Mouse (Mus musculus) C2C12 (cell line): ENCODE measurements around the gene Pdlim1.

ENCODE experiments used
- CEBPB ChIP-seq: IDR thresholded peaks from one replicate; pipeline ENCODE4 v1.6.1; 2011; ENCODE audit warnings: low read depth, mild to moderate bottlenecking, control low read depth, moderate library complexity
- CTCF ChIP-seq: IDR thresholded peaks from one replicate; pipeline ENCODE4 v1.5.1; 2011; ENCODE audit not compliant: control insufficient read depth, insufficient read depth, insufficient read length
- MAX ChIP-seq: IDR thresholded peaks from one replicate; pipeline ENCODE4 v1.6.1; 2011; ENCODE audit warnings: mild to moderate bottlenecking, control low read depth
- MYOD1 ChIP-seq: IDR thresholded peaks from one replicate; pipeline ENCODE4 v1.6.1; 2011; ENCODE audit warnings: low read depth; ENCODE audit not compliant: control insufficient read depth, insufficient read length
- MYOG ChIP-seq: IDR thresholded peaks from one replicate; pipeline ENCODE4 v1.6.1; 2011; ENCODE audit not compliant: control insufficient read depth, insufficient read length; ENCODE audit errors: extremely low read depth
- USF1 ChIP-seq: IDR thresholded peaks from one replicate; pipeline ENCODE4 v1.6.1; 2011; ENCODE audit warnings: low read depth, mild to moderate bottlenecking, control low read depth, moderate library complexity

- TF ChIP-seq CTCF: no peak
- no peak for TF ChIP-seq MAX
- no peak for TF ChIP-seq CEBPB
- no peak for TF ChIP-seq USF1
- TF ChIP-seq MYOG: no peak
- no peak for TF ChIP-seq MYOD1
Observed at GRCm38 (mm10) chr19:40297798-40298144, 26.1 kb upstream of the Pdlim1 start.
